Mouse (Mus musculus) heart, embryonic 11.5 days (tissue): ENCODE data around the gene Arpp19. TPM values are rescaled to one million over a fixed set of nuclear protein-coding genes. Genes with fewer than 3 reads are reported as not detected.
A peak's percentile ranks its signal among the peaks of the same experiment; 100 is the strongest.

Experiments
- ATAC-seq: fragments of 200-750 bp; cut with Nextera tagmentation; replicated peaks from 2 replicates; pipeline ENCODE4 v1.8.0; 2017; ENCODE audit warnings: moderate library complexity; ENCODE audit not compliant: insufficient number of reproducible peaks, low FRiP score, low TSS enrichment
- H3K27ac ChIP-seq: fragments of 300-500 bp; sonication (generic); 2 replicates; pipeline ENCODE4 v1.5.1; 2014; ENCODE audit warnings: mild to moderate bottlenecking, low read depth, low read length
- H3K27me3 ChIP-seq: fragments of 300-500 bp; sonication (generic); 2 replicates; pipeline ENCODE4 v1.6.1; 2014; ENCODE audit warnings: mild to moderate bottlenecking, low read length, mixed read lengths; ENCODE audit not compliant: control insufficient read depth, insufficient read depth
- H3K36me3 ChIP-seq: fragments of 300-500 bp; sonication (generic); 2 replicates; pipeline ENCODE4 v1.6.1; 2014; ENCODE audit warnings: mild to moderate bottlenecking, low read length, moderate library complexity, mixed read lengths; ENCODE audit not compliant: control insufficient read depth, insufficient read depth
- H3K4me1 ChIP-seq: fragments of 300-500 bp; sonication (generic); 2 replicates; pipeline ENCODE4 v1.6.1; 2014; ENCODE audit warnings: low read length; ENCODE audit not compliant: control insufficient read depth, insufficient read depth
- H3K4me2 ChIP-seq: fragments of 300-500 bp; sonication (generic); 2 replicates; pipeline ENCODE4 v1.6.1; 2014; ENCODE audit warnings: mild to moderate bottlenecking, moderate library complexity
- H3K4me3 ChIP-seq: fragments of 300-500 bp; sonication (generic); 2 replicates; pipeline ENCODE4 v1.5.1; 2014; ENCODE audit warnings: low read depth, low read length
- H3K9ac ChIP-seq: fragments of 300-500 bp; sonication (generic); 2 replicates; pipeline ENCODE4 v1.6.1; 2014; ENCODE audit warnings: mild to moderate bottlenecking, low read depth, low read length, moderate library complexity
- H3K9me3 ChIP-seq: fragments of 300-500 bp; sonication (generic); replicated peaks from 2 replicates; pipeline ENCODE4 v1.6.1; 2016; ENCODE audit warnings: low read length; ENCODE audit not compliant: control insufficient read depth
- WGBS: fragments of 180-500 bp; shearing (Covaris S2); extraction: QIAGEN DNeasy Blood & Tissue Kit; methylation state at CpG from one replicate; pipeline ENCODE4 v1.1.7; 2014; ENCODE audit not compliant: insufficient replicate concordance; 5-methylcytosine and 5-hydroxymethylcytosine counted together
- polyA plus RNA-seq: library from polyadenylated mRNA; unstranded; fragments of >200 nt; fragmentation: Nextera tagmentation; extraction: Ambion mirVana; gene quantifications from 2 replicates; pipeline ENCODE4 v1.2.1, GENCODE M21; 2014

Gene Arpp19
- polyA plus RNA-seq, 1 experiment from 2014 or later: 262 TPM

- Histone ChIP-seq H3K9ac (no peak overlapping the region), H3K4me1 (no peaks in the 10 kb centered on the region), H3K36me3 (no peaks in the 10 kb centered on the region), H3K4me3 (no peak overlapping the region), H3K27ac (no peak overlapping the region), H3K9me3 (no peaks in the 10 kb centered on the region), H3K27me3 (no peaks in the 10 kb centered on the region), H3K4me2 (no peak overlapping the region)
- ATAC-seq: no peak
Measured at GRCm38 (mm10) chr9:75047079-75047478, 9.7 kb downstream of the Arpp19 start.

GRCm38 (mm10) chr9:75049100-75049499, 11.7 kb downstream of the Arpp19 start:
- H3K27ac ChIP-seq: no peak overlapping the region
- 76% methylated on average over 3 of the region's 3 CpGs for WGBS
- no peaks in the 10 kb centered on the region for H3K4me1 ChIP-seq
- no peaks in the 10 kb centered on the region for H3K36me3 ChIP-seq
- H3K9me3 ChIP-seq: no peaks in the 10 kb centered on the region
- no peak overlapping the region for H3K4me2 ChIP-seq
- H3K27me3 ChIP-seq: no peaks in the 10 kb centered on the region
- H3K9ac ChIP-seq: no peak overlapping the region
- no peak overlapping the region for H3K4me3 ChIP-seq
- no peak for ATAC-seq

GRCm38 (mm10) chr9:75050003-75050402, 12.6 kb downstream of the Arpp19 start:
- Histone ChIP-seq H3K4me1 (no peaks in the 10 kb centered on the region), H3K27ac (no peak overlapping the region), H3K9ac (no peak overlapping the region), H3K36me3 (no peaks in the 10 kb centered on the region), H3K4me3 (no peak overlapping the region), H3K4me2 (no peak overlapping the region), H3K27me3 (no peaks in the 10 kb centered on the region), H3K9me3 (no peaks in the 10 kb centered on the region)
- 44% methylated on average over 3 of the region's 3 CpGs for WGBS
- no peak for ATAC-seq

GRCm38 (mm10) chr9:75051841-75052240, 14.4 kb downstream of the Arpp19 start:
- H3K9me3 ChIP-seq: no peaks in the 10 kb centered on the region
- H3K27ac ChIP-seq: no peak overlapping the region
- no peaks in the 10 kb centered on the region for H3K27me3 ChIP-seq
- no peaks in the 10 kb centered on the region for H3K36me3 ChIP-seq
- no peak overlapping the region for H3K9ac ChIP-seq
- H3K4me2 ChIP-seq: no peak overlapping the region
- H3K4me1 ChIP-seq: no peaks in the 10 kb centered on the region
- ATAC-seq: no peak
- no peak overlapping the region for H3K4me3 ChIP-seq
- WGBS: 84% methylated on average over 4 of the region's 4 CpGs

GRCm38 (mm10) chr9:75055046-75055445, 17.6 kb downstream of the Arpp19 start:
- WGBS: 95% methylated on average over 5 of the region's 5 CpGs
- no peak for ATAC-seq
- H3K27me3 ChIP-seq: no peaks in the 10 kb centered on the region

GRCm38 (mm10) chr9:75064678-75065331, 27.4 kb downstream of the Arpp19 start:
- H3K27ac ChIP-seq: no peak overlapping the region
- H3K4me3 ChIP-seq: no peak overlapping the region
- no peak overlapping the region for H3K4me2 ChIP-seq
- H3K27me3 ChIP-seq: no peaks in the 10 kb centered on the region
- 72% methylated on average over 9 of the region's 9 CpGs for WGBS
- H3K9ac ChIP-seq: no peak overlapping the region
- no peaks in the 10 kb centered on the region for H3K36me3 ChIP-seq
- H3K9me3 ChIP-seq: no peaks in the 10 kb centered on the region
- no peak for ATAC-seq
- no peaks in the 10 kb centered on the region for H3K4me1 ChIP-seq

More at GRCm38 (mm10) chr9:75055046-75055445, 17.6 kb downstream of the Arpp19 start:
- H3K9me3 ChIP-seq: no peaks in the 10 kb centered on the region
- H3K36me3 ChIP-seq: peaks cover 4% of the 10 kb centered on the region; the same call in 1 of the 2 replicates
- no peak overlapping the region for H3K4me3 ChIP-seq
- no peak overlapping the region for H3K9ac ChIP-seq
- H3K27ac ChIP-seq: no peak overlapping the region
- H3K4me1 ChIP-seq: no peaks in the 10 kb centered on the region
- no peak overlapping the region for H3K4me2 ChIP-seq

- no peak; the same call in 1 of the 2 replicates for ATAC-seq
- 21% methylated on average over 23 of the region's 23 CpGs for WGBS
- H3K27ac ChIP-seq: peak within 1 kb of the TSS; percentile 81
Measured at GRCm38 (mm10) chr9:75070457-75071028, 33.1 kb downstream of the Arpp19 start, which contains the start of gene Myo5a. TSS of gene Myo5a (plus strand) at chr9:75071015.

GRCm38 (mm10) chr9:75071029-75071705, 33.8 kb downstream of the Arpp19 start:
- peak overlapping the region; percentile 89 for H3K9ac ChIP-seq
- WGBS: under 1% methylated on average over 75 of the region's 92 CpGs
- H3K4me2 ChIP-seq: peak overlapping the region; percentile 96
- H3K27ac ChIP-seq: peak overlapping the region; percentile 81
- peak; percentile 95 for ATAC-seq
- H3K4me3 ChIP-seq: peak overlapping the region; percentile 87
- H3K27me3 ChIP-seq: no peaks in the 10 kb centered on the region
- H3K4me1 ChIP-seq: no peaks in the 10 kb centered on the region; the same call in 1 of the 2 replicates
- no peaks in the 10 kb centered on the region for H3K36me3 ChIP-seq
- no peaks in the 10 kb centered on the region for H3K9me3 ChIP-seq

More at GRCm38 (mm10) chr9:75070457-75071028, 33.1 kb downstream of the Arpp19 start, which contains the start of gene Myo5a:
- Histone ChIP-seq H3K36me3 (no peaks in the 10 kb centered on the region), H3K4me3 (peak within 1 kb of the TSS; percentile 87), H3K9me3 (no peaks in the 10 kb centered on the region), H3K27me3 (no peaks in the 10 kb centered on the region), H3K4me1 (no peaks in the 10 kb centered on the region; the same call in 1 of the 2 replicates), H3K9ac (peak within 1 kb of the TSS; percentile 89), H3K4me2 (peak within 1 kb of the TSS; percentile 96)
